Mouse (Mus musculus) testis, adult 2 months (tissue): Measurements from ENCODE around the gene Tlr4.

ENCODE experiments used
- CTCF ChIP-seq: fragments of 200-500 bp; IDR thresholded peaks from 2 replicates; pipeline ENCODE4 v1.5.1; 2012; ENCODE audit warnings: low read depth, mild to moderate bottlenecking, inconsistent platforms, low read length, moderate library complexity; ENCODE audit not compliant: control insufficient read depth, insufficient read depth, insufficient replicate concordance
- POLR2A ChIP-seq: fragments of 200-500 bp; IDR thresholded peaks from 2 replicates; pipeline ENCODE4 v1.6.1; 2012; ENCODE audit warnings: low read depth, mild to moderate bottlenecking, inconsistent platforms, low read length, moderate library complexity; ENCODE audit not compliant: control insufficient read depth

DNA sequence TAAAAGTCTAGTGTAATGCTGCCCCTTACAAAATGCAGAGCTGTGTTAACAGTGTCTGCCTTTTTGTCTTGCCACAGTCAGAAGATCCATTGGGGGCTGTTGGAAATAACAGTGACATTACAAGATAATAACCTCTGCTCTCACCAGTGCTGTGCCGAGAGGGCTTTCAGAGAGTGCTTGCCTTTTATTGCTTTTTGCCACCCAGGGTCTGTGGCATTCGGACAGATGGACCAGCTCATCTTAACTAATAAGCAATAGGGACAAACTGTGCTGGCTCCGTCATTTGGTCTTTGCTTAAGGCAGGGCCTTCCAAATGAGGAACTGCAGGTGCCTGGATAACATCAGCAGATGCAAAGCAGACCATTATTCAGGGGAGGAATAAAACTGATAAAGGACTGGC lies 147.5 kb downstream of the Tlr4 start:
- TF ChIP-seq CTCF, result no peak
- no peak for TF ChIP-seq POLR2A
